Mouse (Mus musculus): ENCODE measurements at regions not wholly inside any gene's neighbourhood (a gene's known extent, or its start where the extent isn't known, plus 50 kb on each side); places are given as distances from the start of the nearest gene placed in this dataset.

GRCm38 (mm10) chr3:128990183-128990912 lies 209.3 kb upstream of the Pitx2 start:
- H3K4me3 ChIP-seq (ENCODE audit: low read depth, low read length) = 0 out of 2 replicates have a peak overlapping the region, but pooled peaks have one; percentile 14
- no peak for DNase-seq (ENCODE audit: low spot score)
- H3K27ac ChIP-seq (ENCODE audit: low read length) = no peak overlapping the region
- no peaks in the 10 kb centered on the region for H3K4me1 ChIP-seq (ENCODE audit: insufficient read depth, low read depth, low read length)
- 38% methylated on average over 12 of the region's 17 CpGs for WGBS
- TF ChIP-seq CTCF (IDR thresholded peaks at IDR 0.05) = no peak
- TF ChIP-seq EP300 (IDR thresholded peaks at IDR 0.05) = no peak
- no peaks in the 10 kb centered on the region for H3K9me3 ChIP-seq (ENCODE audit: low read length)
- H3K4me2 ChIP-seq (replicated peaks; ENCODE audit: low read depth, low read length) = 0 out of 2 replicates have a peak overlapping the region, but pooled peaks have one; percentile 17
- H3K27me3 ChIP-seq (replicated peaks; ENCODE audit: insufficient read depth, low read length) = no peaks in the 10 kb centered on the region
- no peak for ATAC-seq
- H3K9ac ChIP-seq (replicated peaks; ENCODE audit: low read depth) = no peak overlapping the region
- no peaks in the 10 kb centered on the region for H3K36me3 ChIP-seq (ENCODE audit: insufficient read depth, low read length)

GRCm38 (mm10) chr3:129002866-129003265 lies 196.8 kb upstream of the Pitx2 start:
- H3K36me3 ChIP-seq (ENCODE audit: insufficient read depth, low read length) = no peaks in the 10 kb centered on the region
- no peaks in the 10 kb centered on the region for H3K4me1 ChIP-seq (ENCODE audit: insufficient read depth, low read depth, low read length)
- H3K9ac ChIP-seq (replicated peaks; ENCODE audit: low read depth) = no peak overlapping the region
- H3K4me2 ChIP-seq (replicated peaks; ENCODE audit: low read depth, low read length) = no peak overlapping the region
- no peak for ATAC-seq
- TF ChIP-seq EP300 (IDR thresholded peaks at IDR 0.05) = no peak
- no peak for TF ChIP-seq CTCF (IDR thresholded peaks at IDR 0.05)
- H3K27me3 ChIP-seq (replicated peaks; ENCODE audit: insufficient read depth, low read length) = no peaks in the 10 kb centered on the region
- WGBS = 68% methylated on average over 7 of the region's 7 CpGs
- H3K4me3 ChIP-seq (ENCODE audit: low read depth, low read length) = no peak overlapping the region
- no peak overlapping the region for H3K27ac ChIP-seq (ENCODE audit: low read length)
- no peaks in the 10 kb centered on the region for H3K9me3 ChIP-seq (ENCODE audit: low read length)
- DNase-seq (ENCODE audit: low spot score) = no peak

- Histone ChIP-seq H3K9me3 (ENCODE audit: low read length) (no peaks in the 10 kb centered on the region), H3K36me3 (ENCODE audit: insufficient read depth, low read length) (no peaks in the 10 kb centered on the region), H3K4me2 (replicated peaks; ENCODE audit: low read depth, low read length) (no peak overlapping the region), H3K4me1 (ENCODE audit: insufficient read depth, low read depth, low read length) (no peaks in the 10 kb centered on the region), H3K4me3 (ENCODE audit: low read depth, low read length) (no peak overlapping the region), H3K27ac (ENCODE audit: low read length) (no peak overlapping the region), H3K9ac (replicated peaks; ENCODE audit: low read depth) (no peak overlapping the region), H3K27me3 (replicated peaks; ENCODE audit: insufficient read depth, low read length) (no peaks in the 10 kb centered on the region)
- no peak for ATAC-seq
- WGBS = 66% methylated on average over 8 of the region's 8 CpGs
- TF ChIP-seq CTCF (IDR thresholded peaks at IDR 0.05) (no peak), EP300 (IDR thresholded peaks at IDR 0.05) (no peak)
- no peak for DNase-seq (ENCODE audit: low spot score)
Observed at GRCm38 (mm10) chr3:129004085-129004484, 195.6 kb upstream of the Pitx2 start.

GRCm38 (mm10) chr3:129038877-129039276 lies 160.8 kb upstream of the Pitx2 start:
- no peak for DNase-seq (ENCODE audit: low spot score)
- no peaks in the 10 kb centered on the region for H3K4me1 ChIP-seq (ENCODE audit: insufficient read depth, low read depth, low read length)
- H3K9me3 ChIP-seq (ENCODE audit: low read length) = no peaks in the 10 kb centered on the region
- ATAC-seq = no peak
- no peak overlapping the region for H3K27ac ChIP-seq (ENCODE audit: low read length)
- no peak overlapping the region for H3K4me3 ChIP-seq (ENCODE audit: low read depth, low read length)
- H3K9ac ChIP-seq (replicated peaks; ENCODE audit: low read depth) = no peak overlapping the region
- no peaks in the 10 kb centered on the region for H3K36me3 ChIP-seq (ENCODE audit: insufficient read depth, low read length)
- H3K27me3 ChIP-seq (replicated peaks; ENCODE audit: insufficient read depth, low read length) = no peaks in the 10 kb centered on the region
- WGBS = 80% methylated on average over 2 of the region's 2 CpGs
- no peak for TF ChIP-seq EP300 (IDR thresholded peaks at IDR 0.05)
- no peak for TF ChIP-seq CTCF (IDR thresholded peaks at IDR 0.05)
- no peak overlapping the region for H3K4me2 ChIP-seq (replicated peaks; ENCODE audit: low read depth, low read length)

- no peak for TF ChIP-seq EP300 (IDR thresholded peaks at IDR 0.05)
- TF ChIP-seq CTCF (IDR thresholded peaks at IDR 0.05) = no peak
- Histone ChIP-seq H3K4me1 (ENCODE audit: insufficient read depth, low read depth, low read length) (no peaks in the 10 kb centered on the region), H3K9me3 (ENCODE audit: low read length) (no peaks in the 10 kb centered on the region), H3K4me3 (ENCODE audit: low read depth, low read length) (no peak overlapping the region), H3K27me3 (replicated peaks; ENCODE audit: insufficient read depth, low read length) (no peaks in the 10 kb centered on the region), H3K36me3 (ENCODE audit: insufficient read depth, low read length) (no peaks in the 10 kb centered on the region), H3K9ac (replicated peaks; ENCODE audit: low read depth) (no peak overlapping the region), H3K4me2 (replicated peaks; ENCODE audit: low read depth, low read length) (no peak overlapping the region), H3K27ac (ENCODE audit: low read length) (no peak overlapping the region)
- no peak for ATAC-seq
- no peak for DNase-seq (ENCODE audit: low spot score)
- WGBS = 85% methylated on average over 5 of the region's 5 CpGs
Observed at GRCm38 (mm10) chr3:129044834-129045233, 154.8 kb upstream of the Pitx2 start.

GRCm38 (mm10) chr3:129049899-129050597 lies 149.6 kb upstream of the Pitx2 start:
- 83% methylated on average over 3 of the region's 3 CpGs for WGBS
- H3K9ac ChIP-seq (replicated peaks; ENCODE audit: low read depth) = no peak overlapping the region
- no peaks in the 10 kb centered on the region for H3K27me3 ChIP-seq (replicated peaks; ENCODE audit: insufficient read depth, low read length)
- no peak overlapping the region for H3K27ac ChIP-seq (ENCODE audit: low read length)
- TF ChIP-seq CTCF (IDR thresholded peaks at IDR 0.05) (no peak), EP300 (IDR thresholded peaks at IDR 0.05) (no peak)
- H3K4me1 ChIP-seq (ENCODE audit: insufficient read depth, low read depth, low read length) = no peaks in the 10 kb centered on the region
- DNase-seq (ENCODE audit: low spot score) (no peak), ATAC-seq (no peak)
- no peak overlapping the region for H3K4me3 ChIP-seq (ENCODE audit: low read depth, low read length)
- no peak overlapping the region for H3K4me2 ChIP-seq (replicated peaks; ENCODE audit: low read depth, low read length)
- no peaks in the 10 kb centered on the region for H3K36me3 ChIP-seq (ENCODE audit: insufficient read depth, low read length)
- H3K9me3 ChIP-seq (ENCODE audit: low read length) = no peaks in the 10 kb centered on the region

All from lung, postnatal 0 days (tissue).